Mouse (Mus musculus): ENCODE measurements at regions not wholly inside any gene's neighbourhood (a gene's known extent, or its start where the extent isn't known, plus 50 kb on each side); places are given as distances from the start of the nearest gene placed in this dataset.
A peak's percentile ranks its signal among the peaks of the same experiment; 100 is the strongest.

DNA sequence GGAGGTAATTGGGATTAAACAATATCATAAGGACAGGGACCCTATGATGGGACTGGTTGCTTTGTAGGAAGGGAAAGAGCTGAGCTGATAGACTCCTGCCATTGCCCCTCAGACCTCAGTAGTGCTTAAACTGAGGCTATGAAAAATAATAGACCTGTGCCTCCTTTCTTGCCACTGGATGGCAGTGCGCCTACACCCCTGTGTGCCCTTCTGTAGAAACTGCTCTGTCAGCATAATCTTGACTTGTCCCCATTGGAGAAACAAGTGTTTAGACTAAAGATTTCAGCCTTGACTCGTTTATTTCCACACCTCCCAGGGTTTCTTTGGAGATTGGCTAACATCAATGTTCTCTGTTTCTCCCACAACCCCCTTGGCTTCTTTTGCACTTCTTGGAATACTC is 876.0 kb upstream of the Fam160b2 start:
- no peaks in the 10 kb centered on the region for H3K27me3 ChIP-seq (ENCODE audit: control insufficient read depth, insufficient read depth, low read length)
- H3K4me3 ChIP-seq (replicated peaks; ENCODE audit: low read length), result no peak overlapping the region
- no peak for TF ChIP-seq POLR2A (IDR thresholded peaks at IDR 0.05; ENCODE audit: borderline replicate concordance, extremely low read depth, insufficient read depth, insufficient read length)
- H3K4me2 ChIP-seq (replicated peaks; ENCODE audit: low read depth, low read length, severe bottlenecking), result no peak overlapping the region
- no peak overlapping the region for H3K9ac ChIP-seq (ENCODE audit: low read depth, low read length, severe bottlenecking)
- ATAC-seq (ENCODE audit: low FRiP score, low read depth), result no peak
- no peaks in the 10 kb centered on the region for H3K9me3 ChIP-seq (ENCODE audit: control insufficient read depth, low read length)
- H3K27ac ChIP-seq (replicated peaks; ENCODE audit: low read depth, low read length), result no peak overlapping the region
- no peaks in the 10 kb centered on the region for H3K36me3 ChIP-seq (ENCODE audit: control insufficient read depth, insufficient read depth, low read length)
- WGBS, result 48% methylated on average over 2 of the region's 2 CpGs
- no peaks in the 10 kb centered on the region for H3K4me1 ChIP-seq (ENCODE audit: control insufficient read depth, insufficient read depth, low read length)
- no peak for DNase-seq (ENCODE audit: low spot score)

DNA sequence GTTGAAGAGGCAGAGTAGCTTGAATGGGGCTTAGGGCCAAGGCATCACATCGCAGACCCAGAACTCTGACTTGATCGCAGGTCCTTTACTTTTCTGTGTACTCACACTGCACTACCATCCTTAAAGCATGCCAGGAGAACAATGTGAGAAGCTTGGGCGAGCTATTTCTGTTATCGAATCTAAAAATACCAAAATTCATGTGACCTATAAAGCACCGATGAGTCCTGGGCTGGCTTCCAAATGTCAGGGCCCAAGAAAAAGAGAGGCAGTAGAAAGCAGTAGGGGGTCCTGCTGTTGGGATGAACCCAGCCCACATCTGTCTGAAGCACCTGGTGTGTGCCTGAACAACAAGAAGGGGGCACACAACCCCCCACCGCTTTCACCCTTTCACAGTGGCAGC is 874.3 kb upstream of the Fam160b2 start:
- Histone ChIP-seq H3K9ac (ENCODE audit: low read depth, low read length, severe bottlenecking) (no peak overlapping the region), H3K4me2 (replicated peaks; ENCODE audit: low read depth, low read length, severe bottlenecking) (no peak overlapping the region), H3K4me1 (ENCODE audit: control insufficient read depth, insufficient read depth, low read length) (no peaks in the 10 kb centered on the region), H3K9me3 (ENCODE audit: control insufficient read depth, low read length) (no peaks in the 10 kb centered on the region), H3K27me3 (ENCODE audit: control insufficient read depth, insufficient read depth, low read length) (no peaks in the 10 kb centered on the region), H3K27ac (replicated peaks; ENCODE audit: low read depth, low read length) (no peak overlapping the region), H3K36me3 (ENCODE audit: control insufficient read depth, insufficient read depth, low read length) (no peaks in the 10 kb centered on the region), H3K4me3 (replicated peaks; ENCODE audit: low read length) (no peak overlapping the region)
- WGBS, result 82% methylated on average over 6 of the region's 6 CpGs
- ATAC-seq (ENCODE audit: low FRiP score, low read depth) (no peak), DNase-seq (ENCODE audit: low spot score) (no peak)
- TF ChIP-seq POLR2A (IDR thresholded peaks at IDR 0.05; ENCODE audit: borderline replicate concordance, extremely low read depth, insufficient read depth, insufficient read length), result no peak

DNA sequence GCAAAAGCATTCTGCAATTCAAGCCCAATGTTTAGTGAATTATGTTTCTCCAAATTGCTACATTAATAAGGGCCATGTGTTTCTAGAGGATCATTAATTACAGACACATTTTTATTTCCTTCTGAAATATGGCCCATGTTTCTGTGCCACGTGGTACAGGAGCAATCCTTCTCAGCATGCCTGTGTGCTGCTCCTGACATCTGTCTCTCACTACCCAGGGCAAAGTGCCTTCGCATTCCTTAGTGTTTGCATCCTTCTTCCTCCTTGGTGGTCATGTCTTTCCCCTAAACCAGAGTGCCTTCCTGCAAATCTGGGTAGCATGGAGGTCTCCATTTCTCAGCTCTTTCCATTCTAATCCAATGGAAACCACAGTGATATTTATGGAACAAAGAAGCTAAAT is 832.7 kb upstream of the Fam160b2 start:
- Histone ChIP-seq H3K27ac (replicated peaks; ENCODE audit: low read depth, low read length) (no peak overlapping the region), H3K36me3 (ENCODE audit: control insufficient read depth, insufficient read depth, low read length) (no peaks in the 10 kb centered on the region), H3K27me3 (ENCODE audit: control insufficient read depth, insufficient read depth, low read length) (no peaks in the 10 kb centered on the region), H3K9ac (ENCODE audit: low read depth, low read length, severe bottlenecking) (no peak overlapping the region), H3K4me3 (replicated peaks; ENCODE audit: low read length) (no peak overlapping the region), H3K9me3 (ENCODE audit: control insufficient read depth, low read length) (no peaks in the 10 kb centered on the region), H3K4me2 (replicated peaks; ENCODE audit: low read depth, low read length, severe bottlenecking) (no peak overlapping the region), H3K4me1 (ENCODE audit: control insufficient read depth, insufficient read depth, low read length) (no peaks in the 10 kb centered on the region)
- ATAC-seq (ENCODE audit: low FRiP score, low read depth) (no peak), DNase-seq (ENCODE audit: low spot score) (peak; percentile 4)
- TF ChIP-seq POLR2A (IDR thresholded peaks at IDR 0.05; ENCODE audit: borderline replicate concordance, extremely low read depth, insufficient read depth, insufficient read length), result no peak
- WGBS, result 26% methylated on average over 2 of the region's 2 CpGs
